Mouse (Mus musculus) limb, embryonic 13.5 days (tissue): ENCODE data around the gene Micu1. TPM values are rescaled to one million over a fixed set of nuclear protein-coding genes. Genes with fewer than 3 reads are reported as not detected.

ENCODE experiments used
- ATAC-seq: fragments of 200-750 bp; cut with Nextera tagmentation; 2 replicates; pipeline ENCODE4 v1.8.0; 2017; ENCODE audit warnings: low read depth, moderate number of reproducible peaks, moderate TSS enrichment; ENCODE audit not compliant: low FRiP score
- H3K27ac ChIP-seq: fragments of 300-500 bp; sonication (generic); 2 replicates; pipeline ENCODE4 v1.5.1; 2015; ENCODE audit warnings: inconsistent platforms, mild to moderate bottlenecking, moderate library complexity
- H3K27me3 ChIP-seq: fragments of 300-500 bp; sonication (generic); 2 replicates; pipeline ENCODE4 v1.6.1; 2015; ENCODE audit warnings: mild to moderate bottlenecking, inconsistent platforms
- H3K36me3 ChIP-seq: fragments of 300-500 bp; sonication (generic); 2 replicates; pipeline ENCODE4 v1.6.1; 2015; ENCODE audit warnings: inconsistent platforms, mild to moderate bottlenecking, moderate library complexity
- H3K4me1 ChIP-seq: fragments of 300-500 bp; sonication (generic); 2 replicates; pipeline ENCODE4 v1.6.1; 2015; ENCODE audit warnings: inconsistent platforms
- H3K4me2 ChIP-seq: fragments of 300-500 bp; sonication (generic); replicated peaks from 2 replicates; pipeline ENCODE4 v1.6.1; 2015; ENCODE audit warnings: inconsistent platforms, mild to moderate bottlenecking, moderate library complexity
- H3K4me3 ChIP-seq: fragments of 300-500 bp; sonication (generic); 2 replicates; pipeline ENCODE4 v1.5.1; 2015; ENCODE audit warnings: moderate library complexity, mild to moderate bottlenecking, inconsistent platforms
- H3K9ac ChIP-seq: fragments of 300-500 bp; sonication (generic); 2 replicates; pipeline ENCODE4 v1.6.1; 2015; ENCODE audit warnings: mild to moderate bottlenecking, inconsistent platforms
- H3K9me3 ChIP-seq: fragments of 300-500 bp; sonication (generic); 2 replicates; pipeline ENCODE4 v1.6.1; 2016; ENCODE audit warnings: inconsistent platforms
- WGBS: fragments of 180-500 bp; shearing (Covaris S2); methylation state at CpG from one replicate; pipeline ENCODE4 v1.1.7; 2015; 5-methylcytosine and 5-hydroxymethylcytosine counted together
- polyA plus RNA-seq: library from polyadenylated mRNA; unstranded; fragments of >200 nt; fragmentation: Nextera tagmentation; extraction: Ambion mirVana; gene quantifications from 2 replicates; pipeline ENCODE4 v1.2.1, GENCODE M21; 2015

The Micu1 gene
- polyA plus RNA-seq, 1 experiment from 2014 or later, result 93.9 TPM

- Histone ChIP-seq H3K4me2 (no peak overlapping the region), H3K4me3 (no peak overlapping the region), H3K9me3 (no peaks in the 10 kb centered on the region), H3K9ac (no peak overlapping the region), H3K4me1 (peaks cover 30% of the 10 kb centered on the region), H3K36me3 (peaks cover 8% of the 10 kb centered on the region), H3K27ac (no peak overlapping the region), H3K27me3 (no peaks in the 10 kb centered on the region)
- 52% methylated on average over 7 of the region's 7 CpGs for WGBS
- ATAC-seq, result no peak
Observed at GRCm38 (mm10) chr10:59781205-59781931, 79.1 kb downstream of the Micu1 start.

GRCm38 (mm10) chr10:59784731-59785685 lies 82.7 kb downstream of the Micu1 start:
- Histone ChIP-seq H3K9ac (no peak overlapping the region), H3K27me3 (no peaks in the 10 kb centered on the region), H3K9me3 (no peaks in the 10 kb centered on the region), H3K27ac (no peak overlapping the region), H3K36me3 (peaks cover 25% of the 10 kb centered on the region), H3K4me2 (0 out of 2 replicates have a peak overlapping the region, but pooled peaks have one; percentile 9), H3K4me3 (no peak overlapping the region), H3K4me1 (peaks cover 20% of the 10 kb centered on the region)
- no peak for ATAC-seq
- WGBS, result 43% methylated on average over 18 of the region's 18 CpGs

GRCm38 (mm10) chr10:59786289-59786688 lies 84.0 kb downstream of the Micu1 start:
- Histone ChIP-seq H3K9ac (no peak overlapping the region), H3K4me1 (peaks cover 17% of the 10 kb centered on the region), H3K27ac (no peak overlapping the region), H3K4me2 (no peak overlapping the region), H3K4me3 (no peak overlapping the region), H3K9me3 (no peaks in the 10 kb centered on the region), H3K27me3 (no peaks in the 10 kb centered on the region), H3K36me3 (peaks cover 34% of the 10 kb centered on the region)
- no peak for ATAC-seq
- 79% methylated on average over 5 of the region's 5 CpGs for WGBS

- H3K36me3 ChIP-seq, result peaks cover 41% of the 10 kb centered on the region
- ATAC-seq, result no peak
Observed at GRCm38 (mm10) chr10:59787140-59787800, 85.0 kb downstream of the Micu1 start.

GRCm38 (mm10) chr10:59787870-59788269 lies 85.6 kb downstream of the Micu1 start:
- no peaks in the 10 kb centered on the region for H3K9me3 ChIP-seq
- no peak overlapping the region for H3K4me2 ChIP-seq
- peaks cover 47% of the 10 kb centered on the region for H3K36me3 ChIP-seq
- no peak overlapping the region for H3K4me3 ChIP-seq
- no peak overlapping the region for H3K27ac ChIP-seq
- no peaks in the 10 kb centered on the region for H3K27me3 ChIP-seq
- H3K4me1 ChIP-seq, result peaks cover 16% of the 10 kb centered on the region
- WGBS, result 74% methylated on average over 8 of the region's 8 CpGs
- no peak overlapping the region for H3K9ac ChIP-seq
- no peak for ATAC-seq

More at GRCm38 (mm10) chr10:59787140-59787800, 85.0 kb downstream of the Micu1 start:
- 79% methylated on average over 11 of the region's 11 CpGs for WGBS
- H3K4me1 ChIP-seq, result peaks cover 16% of the 10 kb centered on the region
- no peak overlapping the region for H3K4me2 ChIP-seq
- no peak overlapping the region for H3K9ac ChIP-seq
- no peaks in the 10 kb centered on the region for H3K27me3 ChIP-seq
- no peak overlapping the region for H3K27ac ChIP-seq
- H3K4me3 ChIP-seq, result no peak overlapping the region
- H3K9me3 ChIP-seq, result no peaks in the 10 kb centered on the region

GRCm38 (mm10) chr10:59790291-59790929 lies 88.1 kb downstream of the Micu1 start:
- no peak for ATAC-seq
- Histone ChIP-seq H3K9me3 (no peaks in the 10 kb centered on the region), H3K27ac (no peak overlapping the region), H3K27me3 (no peaks in the 10 kb centered on the region), H3K36me3 (peaks cover 62% of the 10 kb centered on the region), H3K4me3 (no peak overlapping the region), H3K4me1 (0 out of 2 replicates have a peak, but pooled peaks cover 4% of the 10 kb centered on the region), H3K4me2 (no peak overlapping the region), H3K9ac (no peak overlapping the region)
- WGBS, result 84% methylated on average over 11 of the region's 11 CpGs

GRCm38 (mm10) chr10:59791896-59792295 lies 89.6 kb downstream of the Micu1 start:
- H3K27me3 ChIP-seq, result no peaks in the 10 kb centered on the region
- H3K36me3 ChIP-seq, result peaks cover 65% of the 10 kb centered on the region
- ATAC-seq, result no peak
- 82% methylated on average over 5 of the region's 5 CpGs for WGBS
- no peaks in the 10 kb centered on the region for H3K4me1 ChIP-seq
- H3K27ac ChIP-seq, result no peak overlapping the region
- no peak overlapping the region for H3K4me2 ChIP-seq
- H3K9ac ChIP-seq, result no peak overlapping the region
- no peaks in the 10 kb centered on the region for H3K9me3 ChIP-seq
- no peak overlapping the region for H3K4me3 ChIP-seq

GRCm38 (mm10) chr10:59792575-59793176 lies 90.4 kb downstream of the Micu1 start:
- Histone ChIP-seq H3K36me3 (peaks cover 65% of the 10 kb centered on the region), H3K27me3 (no peaks in the 10 kb centered on the region), H3K9me3 (no peaks in the 10 kb centered on the region), H3K4me1 (no peaks in the 10 kb centered on the region), H3K27ac (no peak overlapping the region), H3K4me2 (no peak overlapping the region), H3K9ac (no peak overlapping the region), H3K4me3 (no peak overlapping the region)
- WGBS, result 87% methylated on average over 9 of the region's 9 CpGs
- no peak for ATAC-seq

GRCm38 (mm10) chr10:59793454-59793853 lies 91.2 kb downstream of the Micu1 start:
- H3K9me3 ChIP-seq, result no peaks in the 10 kb centered on the region
- no peak overlapping the region for H3K4me2 ChIP-seq
- no peak for ATAC-seq
- H3K27me3 ChIP-seq, result no peaks in the 10 kb centered on the region
- no peak overlapping the region for H3K4me3 ChIP-seq
- no peak overlapping the region for H3K27ac ChIP-seq
- H3K4me1 ChIP-seq, result no peaks in the 10 kb centered on the region
- H3K9ac ChIP-seq, result no peak overlapping the region
- H3K36me3 ChIP-seq, result peaks cover 60% of the 10 kb centered on the region
- 81% methylated on average over 3 of the region's 3 CpGs for WGBS

- Histone ChIP-seq H3K36me3 (peaks cover 45% of the 10 kb centered on the region), H3K4me2 (no peak overlapping the region), H3K9me3 (no peaks in the 10 kb centered on the region), H3K27ac (no peak overlapping the region), H3K9ac (no peak overlapping the region), H3K4me1 (peaks cover 8% of the 10 kb centered on the region), H3K27me3 (no peaks in the 10 kb centered on the region), H3K4me3 (no peak overlapping the region)
- WGBS, result 88% methylated on average over 7 of the region's 7 CpGs
- no peak for ATAC-seq
Observed at GRCm38 (mm10) chr10:59795085-59795484, 92.8 kb downstream of the Micu1 start.

- no peaks in the 10 kb centered on the region for H3K9me3 ChIP-seq
- no peaks in the 10 kb centered on the region for H3K27me3 ChIP-seq
- 94% methylated on average over 4 of the region's 4 CpGs for WGBS
- no peak overlapping the region for H3K4me3 ChIP-seq
- H3K9ac ChIP-seq, result no peak overlapping the region
- H3K4me2 ChIP-seq, result no peak overlapping the region
- peaks cover 43% of the 10 kb centered on the region for H3K36me3 ChIP-seq
- peaks cover 8% of the 10 kb centered on the region for H3K4me1 ChIP-seq
- ATAC-seq, result no peak
- no peak overlapping the region for H3K27ac ChIP-seq
Observed at GRCm38 (mm10) chr10:59795902-59796301, 93.6 kb downstream of the Micu1 start.
